In genomic region chr11:21151672-21152071, GRCm38 (mm10) we compare ENCODE assay signal across 16 mouse cellular contexts.
"Had no signal": no experiment of that assay in that cellular context is flagged by ENCODE, and none has a peak within 500 bp of the region (broad histone marks: within the 10 kb centered on the region; RNA-seq: fewer than 3 reads in every experiment).

No protein-coding gene starts in this region.

- DNase-seq: gastrocnemius, adult 2 months; gastrocnemius, postnatal 10 days; gastrocnemius, postnatal 25 days; heart, adult 18-20 months; heart, postnatal 10 days; heart, postnatal 4 days; kidney, adult 11 months; kidney, adult 2 months; kidney, adult 9 months; kidney, postnatal 14 days; kidney, postnatal 4 days; layer of hippocampus, postnatal 36 days; liver; liver, embryonic 13.5 days had no signal

- ATAC-seq: hindbrain, embryonic 16.5 days; intestine, embryonic 16.5 days had no signal
